Mouse (Mus musculus) 416B (cell line): ENCODE measurements around the gene Tex44.
A peak's percentile ranks its signal among the peaks of the same experiment; 100 is the strongest.

ENCODE experiments used
- DNase-seq: peaks from one replicate; pipeline ENCODE4 v3.0.0; 2011; ENCODE audit warnings: low read depth

Tex44 gene

DNA sequence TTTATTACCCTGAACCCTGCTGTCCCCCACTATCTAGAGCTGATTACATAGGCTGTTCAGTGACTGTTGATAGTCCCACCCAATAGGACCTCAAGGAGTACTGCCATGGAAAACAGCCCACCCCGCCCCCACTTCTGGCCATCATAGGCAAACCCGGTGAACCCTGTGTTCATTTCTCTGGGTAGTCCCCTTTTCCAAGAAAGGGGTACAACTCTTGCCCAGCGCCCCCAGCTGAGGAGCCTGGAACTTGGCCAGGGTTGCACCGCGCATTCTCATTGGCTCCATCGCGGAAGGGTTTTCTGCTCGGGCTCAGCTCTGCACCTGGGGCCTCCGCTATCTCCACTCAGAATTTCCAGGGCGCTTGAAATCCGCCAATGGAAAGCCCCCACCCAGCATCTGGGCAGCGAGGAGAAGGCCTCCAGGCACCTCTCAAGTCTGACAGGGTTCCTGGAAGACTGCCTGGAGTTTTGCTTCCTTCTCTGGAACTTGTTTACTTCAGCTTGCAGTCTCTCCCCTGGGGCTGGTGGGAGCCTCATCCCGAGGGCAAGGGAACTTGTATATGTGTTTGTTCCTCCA lies 21.6 kb downstream of the Tex44 start:
- no peak for DNase-seq

DNA sequence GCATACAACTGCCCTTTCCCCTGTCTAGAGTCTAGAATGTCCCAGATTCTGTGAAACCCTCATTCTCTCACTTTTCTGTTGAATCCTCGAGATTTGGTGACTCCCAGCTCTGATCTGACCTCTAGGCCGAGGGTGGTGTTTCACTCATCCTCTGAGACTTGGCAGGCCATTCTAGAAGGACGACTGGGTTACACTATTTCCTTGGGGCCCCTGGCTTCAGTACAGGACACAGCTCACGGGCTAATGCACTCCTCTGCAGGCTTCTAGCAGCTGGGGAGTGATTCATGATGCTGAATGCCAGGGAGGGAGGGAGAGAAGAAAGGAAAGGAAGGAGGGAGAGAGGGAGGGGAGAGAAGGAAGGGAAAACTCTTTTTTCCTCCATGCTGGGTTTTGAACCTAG lies 22.1 kb downstream of the Tex44 start:
- no peak for DNase-seq

DNA sequence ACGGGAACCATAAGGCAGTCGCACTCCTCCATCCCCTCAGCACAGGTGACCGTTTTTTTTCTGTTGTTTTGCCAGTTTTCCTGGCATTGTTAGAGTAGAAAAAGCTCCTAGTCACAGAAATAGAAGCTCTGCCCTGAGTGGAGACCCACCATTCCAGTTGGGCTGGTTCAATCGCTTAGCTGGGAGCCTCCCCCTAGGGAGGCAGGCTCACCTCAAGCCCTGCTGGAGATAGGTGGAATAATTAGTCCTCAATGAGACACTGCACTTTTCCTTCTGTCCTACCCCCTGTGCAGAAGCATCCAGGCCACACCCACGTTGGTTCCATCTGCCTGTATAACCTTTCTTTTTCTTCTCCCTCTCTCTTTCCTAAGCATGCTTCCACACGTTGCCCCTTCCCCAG lies 23.8 kb downstream of the Tex44 start:
- no peak for DNase-seq

DNA sequence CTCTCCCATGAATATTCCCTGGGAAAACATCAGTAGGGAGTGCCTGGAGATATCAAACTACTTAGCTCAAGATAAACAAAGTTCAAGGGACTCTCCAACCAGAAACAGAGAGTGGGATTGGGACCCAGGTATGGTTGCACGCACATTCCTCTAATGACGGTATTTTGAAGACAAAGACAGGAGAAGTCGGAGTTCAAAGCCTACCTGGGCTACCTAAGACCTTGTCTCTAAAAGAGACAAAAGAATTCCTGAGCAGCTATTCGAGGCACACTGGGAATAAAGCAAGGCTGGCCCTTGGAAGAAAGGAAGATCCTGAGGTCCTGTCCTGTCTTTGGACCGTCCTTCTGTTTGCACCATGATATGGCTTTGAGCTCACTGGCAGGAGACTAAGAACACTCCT lies 26.6 kb downstream of the Tex44 start:
- no peak for DNase-seq

DNA sequence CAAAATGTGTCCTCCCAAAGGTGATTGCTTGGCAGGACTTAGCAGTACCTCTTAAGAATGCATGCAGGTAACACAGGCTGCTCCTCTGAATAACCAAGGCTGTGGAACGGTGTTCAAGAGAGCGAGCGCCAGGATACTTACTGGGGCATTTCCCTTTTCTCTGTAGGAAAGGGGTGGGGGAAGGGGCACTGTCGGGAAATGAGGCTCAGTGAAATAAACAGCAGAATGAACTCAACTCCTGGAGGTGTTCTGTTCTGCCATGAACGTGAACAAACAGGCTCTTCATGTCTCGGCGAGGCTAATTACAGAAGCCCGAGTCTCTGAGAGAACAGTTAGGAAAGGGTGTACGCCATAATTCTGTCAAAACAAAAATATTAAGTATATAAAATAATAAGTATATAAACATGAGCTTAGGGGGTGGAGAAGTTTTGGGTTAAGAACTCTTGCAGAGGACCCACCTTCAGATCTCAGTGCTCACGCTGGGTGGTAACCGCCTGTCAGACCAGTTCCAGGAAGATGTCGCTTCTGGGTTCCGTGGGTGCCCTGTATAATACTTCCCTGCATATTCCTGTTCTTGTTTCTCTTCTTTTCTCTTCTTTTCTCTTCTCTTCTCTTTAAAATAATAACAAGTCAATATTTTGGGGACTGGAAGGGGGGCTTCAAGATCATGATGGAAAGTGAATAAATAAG lies 30.9 kb downstream of the Tex44 start:
- DNase-seq, result no peak

DNA sequence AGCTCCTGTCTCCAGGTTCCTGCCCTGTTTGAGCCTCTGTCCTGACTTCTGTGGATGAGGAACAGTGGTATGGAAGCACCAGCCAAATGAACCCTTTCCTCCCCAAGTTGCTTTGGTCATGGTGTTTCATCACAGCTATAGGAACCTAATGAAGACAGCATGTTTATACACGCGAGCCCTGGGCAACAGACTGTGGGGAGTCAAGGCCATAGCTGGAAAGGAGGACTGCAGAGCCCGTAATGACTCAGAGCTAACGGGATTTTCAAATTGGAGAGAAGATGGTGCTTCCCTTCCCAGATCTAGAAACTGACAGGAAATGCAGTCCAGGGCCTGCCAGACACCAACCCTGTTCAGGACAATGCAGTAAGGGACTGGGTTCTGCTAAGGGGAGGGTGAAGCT lies 33.2 kb downstream of the Tex44 start:
- no peak for DNase-seq

DNA sequence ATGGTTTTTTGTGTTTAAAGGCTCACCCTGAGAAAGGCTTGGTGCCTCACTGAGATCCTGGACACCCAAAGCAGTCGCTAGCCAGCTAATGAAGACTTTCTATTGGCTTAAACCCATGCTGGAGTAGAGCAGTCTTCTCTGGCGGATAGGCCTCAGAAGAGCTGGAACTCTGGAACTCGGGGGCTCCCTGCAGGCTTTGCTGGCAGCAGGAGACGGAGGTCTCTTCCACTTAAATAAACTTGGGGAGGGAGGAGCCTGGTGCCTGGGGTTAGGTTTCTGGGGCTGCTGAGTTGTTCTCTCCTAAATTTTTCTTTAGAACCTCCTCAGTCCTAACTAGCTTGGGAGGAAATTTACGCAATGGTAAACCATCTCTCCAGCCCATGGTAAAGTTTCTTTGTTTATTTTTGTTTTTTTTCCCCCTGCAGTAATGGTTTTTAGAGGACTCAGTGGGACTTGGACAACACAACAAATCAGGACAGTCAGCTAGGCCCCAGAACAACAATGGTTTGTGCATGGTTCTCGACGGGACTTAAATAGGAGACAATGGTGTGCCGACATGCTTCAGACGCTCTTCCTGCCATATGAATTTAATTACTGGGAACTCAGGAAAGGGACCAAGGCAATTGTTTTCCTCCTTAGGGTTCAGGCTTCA lies 38.2 kb downstream of the Tex44 start:
- DNase-seq, result no peak

DNA sequence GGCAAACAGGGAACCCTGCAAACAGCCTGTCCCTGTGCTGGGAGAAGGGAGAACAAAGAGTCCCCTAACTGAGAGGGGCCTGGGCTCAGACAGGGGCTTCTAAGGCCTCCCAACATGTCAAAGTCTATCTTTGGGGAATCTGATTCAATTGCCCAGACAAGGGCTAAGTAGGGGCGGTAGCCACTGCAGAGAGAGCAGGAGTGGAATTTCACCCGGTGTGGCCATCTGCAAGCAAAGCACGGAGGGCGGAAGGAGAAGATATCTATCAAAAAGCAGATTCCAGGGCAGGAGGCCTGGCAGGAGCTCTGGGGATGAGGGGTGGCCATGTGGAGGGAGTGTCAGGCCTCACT lies 38.7 kb downstream of the Tex44 start:
- no peak for DNase-seq

DNA sequence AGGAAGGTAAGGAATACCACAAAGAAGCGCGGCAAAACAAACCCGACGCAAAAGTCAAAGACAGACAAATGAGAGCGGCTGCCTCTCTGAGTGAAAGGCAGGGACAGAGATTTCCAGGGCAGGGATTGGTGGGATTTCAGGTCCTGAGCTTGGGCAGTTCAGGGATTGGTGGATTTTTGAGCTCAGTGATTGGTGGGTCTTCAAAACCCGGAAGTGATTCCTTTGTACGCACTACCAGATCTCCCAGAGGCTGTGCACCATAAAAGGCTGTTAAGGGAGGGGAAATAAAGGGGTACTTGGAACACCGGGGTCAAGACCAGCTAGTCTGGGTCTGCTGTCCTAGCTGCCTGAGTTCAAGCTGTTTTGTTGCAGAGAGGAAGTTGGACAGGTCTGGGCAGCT lies 41.3 kb downstream of the Tex44 start:
- peak; percentile 45 for DNase-seq

DNA sequence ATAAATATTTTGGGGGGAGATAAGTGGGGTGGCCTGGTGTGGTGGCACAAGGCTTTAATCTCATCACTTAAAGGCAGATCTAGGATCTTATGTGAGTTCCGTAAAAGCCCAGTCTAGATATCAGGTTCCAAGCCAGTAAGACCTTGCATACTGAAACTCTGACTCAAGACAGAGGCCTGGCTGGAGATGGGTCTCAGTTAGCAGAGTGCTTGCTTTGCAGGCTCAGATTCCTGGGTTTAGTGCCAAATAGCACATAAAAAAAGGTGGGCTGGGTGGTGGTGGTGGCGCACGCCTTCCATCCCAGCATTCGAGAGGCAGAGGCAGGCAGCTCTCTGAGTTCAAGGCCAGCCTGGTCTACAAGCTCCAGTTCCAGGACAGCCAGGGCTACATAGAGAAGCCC lies 43.7 kb downstream of the Tex44 start:
- no peak for DNase-seq

DNA sequence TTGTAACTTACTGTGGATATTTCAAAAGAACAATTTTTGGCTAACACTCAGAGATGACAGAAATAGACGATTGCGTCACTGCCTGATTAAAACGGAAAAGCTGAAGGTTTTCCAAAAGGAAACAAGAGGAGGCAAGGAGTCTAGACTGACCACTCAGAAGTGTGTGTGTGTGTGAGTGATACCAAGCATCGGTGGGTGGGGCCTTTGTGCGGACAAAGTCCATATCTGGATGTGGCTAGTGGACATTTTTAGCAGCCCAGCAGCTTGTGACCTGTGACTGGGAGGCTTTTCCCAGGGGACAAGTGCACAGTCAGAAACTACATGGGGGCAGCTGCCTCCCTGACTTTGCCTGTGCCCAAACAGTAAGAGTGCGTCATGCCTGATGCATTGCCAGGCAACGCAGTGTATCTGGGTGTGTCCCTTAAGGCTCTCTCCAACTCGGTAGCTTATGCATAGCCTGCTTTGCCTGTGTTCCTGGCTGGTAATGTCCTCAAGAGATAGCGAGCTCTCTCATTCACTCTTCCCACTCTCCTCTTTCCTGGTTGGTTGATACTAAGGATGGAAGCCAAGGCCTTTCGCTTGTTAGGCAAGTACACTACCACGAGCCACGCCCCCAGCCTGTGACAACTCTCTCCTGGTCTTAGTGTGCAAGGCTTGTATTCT lies 44.5 kb downstream of the Tex44 start:
- peak; percentile 95 for DNase-seq

DNA sequence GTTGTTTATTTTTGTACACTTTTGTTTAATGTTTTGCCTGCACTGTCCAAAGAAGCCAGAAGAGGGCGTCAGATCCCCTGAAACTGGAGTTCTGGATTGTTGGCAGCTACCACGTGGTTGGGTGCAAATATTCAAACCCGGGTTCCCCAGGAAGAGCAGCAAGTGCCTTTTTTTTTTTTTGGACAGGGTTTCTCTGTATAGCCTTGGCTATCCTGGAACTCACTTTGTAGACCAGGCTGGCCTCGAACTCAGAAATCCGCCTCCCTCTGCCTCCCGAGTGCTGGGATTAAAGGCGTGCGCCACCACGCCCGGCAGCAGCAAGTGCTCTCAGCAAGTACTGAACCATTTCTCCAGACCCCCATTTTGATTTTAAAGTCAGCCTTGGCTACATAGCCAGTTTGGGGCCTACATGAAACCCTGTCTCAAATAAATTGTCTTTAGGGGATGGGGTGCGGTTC lies 45.4 kb downstream of the Tex44 start:
- peak; percentile 94 for DNase-seq

DNA sequence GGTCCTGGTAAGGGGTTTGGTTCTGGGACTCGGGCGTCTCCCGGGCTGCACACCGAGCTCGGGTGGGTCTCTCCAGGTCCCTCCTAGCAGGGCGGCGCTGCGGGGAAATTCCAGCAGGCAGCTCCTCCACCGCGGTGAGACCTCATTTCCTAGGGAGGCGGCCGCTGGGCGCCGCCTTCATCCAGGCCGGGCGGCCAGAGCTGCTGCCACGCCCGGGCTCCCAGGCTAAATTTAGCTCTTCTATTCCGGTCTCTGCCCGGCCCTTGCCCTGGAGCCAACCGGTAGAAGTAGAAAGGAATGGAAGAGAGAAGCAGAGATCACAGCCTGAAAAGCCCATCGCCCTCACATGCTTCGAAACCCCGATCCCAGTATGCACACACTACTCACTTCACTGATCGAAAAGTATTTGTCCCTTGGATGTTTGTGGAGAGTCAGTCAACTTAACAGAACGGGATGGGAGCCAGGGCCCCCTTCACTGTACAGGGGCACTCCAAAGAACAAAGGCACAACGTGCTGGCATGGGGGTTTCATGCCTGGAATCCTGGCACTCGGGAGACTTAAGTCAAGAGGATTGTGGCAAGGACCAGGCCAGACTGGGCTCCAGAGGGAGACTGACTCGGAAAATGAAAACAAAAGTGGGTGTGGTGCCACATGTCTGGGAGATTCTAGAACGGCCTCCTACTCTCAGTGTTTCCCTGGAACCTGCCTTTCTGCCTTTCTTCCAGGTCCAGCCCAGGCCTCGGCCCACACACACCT lies 46.2 kb downstream of the Tex44 start:
- peak; percentile 87 for DNase-seq

DNA sequence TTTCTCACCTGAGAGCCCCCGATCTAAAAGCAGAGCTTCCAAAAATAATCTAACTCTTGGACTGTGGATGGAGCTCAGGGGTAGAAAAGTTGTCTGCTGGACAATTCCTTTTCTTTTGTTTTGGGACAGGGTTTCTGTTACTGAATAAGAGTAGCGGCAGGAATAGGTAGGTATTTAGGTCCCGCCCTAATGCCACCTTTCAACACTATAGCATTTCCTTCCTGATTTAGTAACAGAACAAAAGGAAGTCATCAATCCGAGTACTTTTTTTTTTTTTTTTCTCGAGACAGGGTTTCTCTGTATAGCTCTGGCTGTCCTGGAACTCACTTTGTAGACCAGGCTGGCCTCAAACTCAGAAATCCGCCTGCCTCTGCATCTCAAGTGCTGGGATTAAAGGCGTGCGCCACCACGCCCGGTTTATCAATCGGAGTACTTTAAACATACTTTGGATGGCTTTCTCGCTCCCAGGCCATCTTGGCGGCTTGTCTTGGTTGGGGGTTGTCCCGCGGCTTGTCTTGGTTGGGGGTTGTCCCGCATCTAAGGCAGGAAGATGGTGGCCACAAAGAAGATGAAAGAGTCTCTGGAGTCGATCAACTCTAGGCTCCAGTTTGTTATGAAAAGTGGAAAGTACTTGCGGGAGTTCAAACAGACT lies 47.1 kb downstream of the Tex44 start:
- DNase-seq, result peak; percentile 54
